Mouse (Mus musculus) B cell, adult 67 days (primary cell): ENCODE results near the gene Znrf2. TPM values are rescaled to one million over a fixed set of nuclear protein-coding genes. Genes with fewer than 3 reads are reported as not detected.

Experiments used
- total RNA-seq, 2 experiments: library from RNA; stranded (reverse); gene quantifications; 4 replicates each; pipeline ENCODE4 v1.2.4; 2023

The Znrf2 gene
- total RNA-seq: 10 to 100 TPM; 48.5 to 48.9 TPM

DNA sequence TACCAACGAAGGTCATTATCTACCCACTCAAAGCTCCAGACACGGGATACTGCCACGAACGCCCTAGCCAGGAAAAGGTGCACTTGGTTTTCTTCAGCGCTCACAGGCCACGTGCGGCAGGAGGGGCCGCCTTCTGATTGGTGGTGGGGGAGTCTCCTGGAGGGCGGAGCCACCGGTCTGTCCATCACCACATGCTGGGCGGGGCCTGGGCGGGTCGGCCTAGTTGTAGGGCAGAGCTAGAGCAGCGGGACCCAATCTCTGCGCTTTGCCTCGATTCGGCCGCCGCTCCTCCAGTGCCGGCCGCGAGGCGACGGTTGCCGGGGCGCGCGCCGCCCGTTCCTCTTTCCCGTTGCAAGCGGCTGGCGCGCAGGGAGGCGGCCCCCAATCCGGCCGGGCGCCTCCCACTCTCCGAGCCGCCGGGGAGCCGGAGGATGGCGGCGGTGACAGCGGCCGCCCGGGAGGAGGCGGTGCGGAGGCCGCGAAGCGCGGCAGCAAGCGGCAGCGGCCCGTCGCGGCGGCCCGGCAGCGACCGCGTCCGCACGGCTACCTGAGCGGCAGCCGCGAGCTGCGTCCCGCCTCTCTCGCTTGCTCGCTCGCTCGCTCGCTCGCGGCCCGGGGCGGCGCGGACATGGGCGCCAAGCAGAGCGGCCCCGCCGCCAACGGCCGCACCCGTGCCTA is at the start of gene Znrf2:
Znrf2 (plus strand) TSS at position 529 of the 678 bp plus-strand sequence.

Other genes with a start within 250 kb of the Znrf2 start
- gene Plekha8, start 221.8 kb upstream of the Znrf2 start, total RNA-seq: 10 to 100 TPM in 1 of 2 experiments, 1 to 10 TPM in 1; 9.2 to 10.4 TPM
- under 1 TPM; 0.42 to 0.64 TPM for gene Fkbp14, start 219.6 kb upstream of the Znrf2 start, total RNA-seq
- 10 to 100 TPM; 14.4 to 15.3 TPM for gene Mturn, start 135.3 kb upstream of the Znrf2 start, total RNA-seq
- 10 to 100 TPM; 19.2 to 27.1 TPM for gene Nod1, start 155.7 kb downstream of the Znrf2 start, total RNA-seq
- gene Ggct, start 176.0 kb downstream of the Znrf2 start, total RNA-seq: 10 to 100 TPM; 33.1 to 34.5 TPM
- gene Gars, start 221.1 kb downstream of the Znrf2 start, total RNA-seq: 10 to 100 TPM; 61.0 to 61.2 TPM